In genomic region chr16:31943980-31944379, GRCm38 (mm10) we compare ENCODE assay signal across 7 mouse cellular contexts. TPM values are rescaled to one million over a fixed set of nuclear protein-coding genes. Genes with fewer than 3 reads are reported as not detected.
DNase-seq lines count a peak whose midpoint lies in the region; ATAC-seq and TF ChIP-seq lines count a peak whose summit lies in the region.

No protein-coding gene starts in this region.

- H3K36me3 ChIP-seq in forebrain, postnatal 0 days (ENCODE audit: insufficient read depth) = peaks cover 6% of the 10 kb centered on the region; the same call in 1 of the 2 replicates
- peaks cover 9% of the 10 kb centered on the region for H3K36me3 ChIP-seq in hindbrain, embryonic 13.5 days
- no peaks in the 10 kb centered on the region for H3K36me3 ChIP-seq in midbrain, embryonic 12.5 days
- H3K36me3 ChIP-seq in small intestine, adult 2 months (ENCODE audit: control insufficient read depth, insufficient read depth, low read length) = no peaks in the 10 kb centered on the region

- H3K4me3 ChIP-seq in forebrain, postnatal 0 days (ENCODE audit: low read depth, low read length) = no peak overlapping the region
- H3K4me3 ChIP-seq in hindbrain, embryonic 13.5 days = no peak overlapping the region
- 0 out of 2 replicates have a peak overlapping the region, but pooled peaks have one; percentile 1 for H3K4me3 ChIP-seq in left cerebral cortex, adult 2 months
- H3K4me3 ChIP-seq in midbrain, embryonic 12.5 days = no peak overlapping the region
- H3K4me3 ChIP-seq in small intestine, adult 2 months (ENCODE audit: low read depth, low read length) = no peak overlapping the region

- no peak overlapping the region for H3K27ac ChIP-seq in forebrain, postnatal 0 days (ENCODE audit: low read depth, low read length)
- H3K27ac ChIP-seq in hindbrain, embryonic 13.5 days = no peak overlapping the region
- peak overlapping the region; percentile 53 for H3K27ac ChIP-seq in left cerebral cortex, adult 2 months
- no peak overlapping the region for H3K27ac ChIP-seq in midbrain, embryonic 12.5 days (replicated peaks)
- H3K27ac ChIP-seq in small intestine, adult 2 months (ENCODE audit: insufficient read depth, low read depth, low read length) = no peak overlapping the region

- peak; percentile 74 for DNase-seq in T-cell, adult 2 months (ENCODE audit: low spot score)
- DNase-seq in cerebellum, adult 18-20 months = peak; percentile 81 to 83
- peak; percentile 80 for DNase-seq in forebrain, postnatal 0 days
- DNase-seq in left cerebral cortex, adult 2 months (ENCODE audit: extremely low spot score in 1 of 2, low spot score in 2 of 2) = peak; percentile 74 to 81

- no peaks in the 10 kb centered on the region for H3K9me3 ChIP-seq in forebrain, postnatal 0 days (ENCODE audit: low read length)
- no peaks in the 10 kb centered on the region for H3K9me3 ChIP-seq in hindbrain, embryonic 13.5 days
- no peaks in the 10 kb centered on the region for H3K9me3 ChIP-seq in midbrain, embryonic 12.5 days

- ATAC-seq in forebrain, postnatal 0 days = peak; percentile 39; the same call in 1 of the 2 replicates
- ATAC-seq in hindbrain, embryonic 13.5 days (ENCODE audit: low FRiP score) = no peak; the same call in 1 of the 2 replicates
- 0 out of 2 replicates have a peak, but pooled peaks have one; percentile 4 for ATAC-seq in midbrain, embryonic 12.5 days (ENCODE audit: low FRiP score, low read depth)

- H3K4me1 ChIP-seq in forebrain, postnatal 0 days (ENCODE audit: insufficient read depth) = peaks cover 16% of the 10 kb centered on the region
- H3K4me1 ChIP-seq in hindbrain, embryonic 13.5 days (replicated peaks) = peaks cover 46% of the 10 kb centered on the region
- H3K4me1 ChIP-seq in midbrain, embryonic 12.5 days = peaks cover 29% of the 10 kb centered on the region
- H3K4me1 ChIP-seq in small intestine, adult 2 months (ENCODE audit: control insufficient read depth, insufficient read depth, insufficient read length, low read length) = peaks cover 6% of the 10 kb centered on the region

- peak; percentile 88 for TF ChIP-seq CTCF in forebrain, postnatal 0 days (IDR thresholded peaks at IDR 0.05; ENCODE audit: low read depth)
- TF ChIP-seq CTCF in left cerebral cortex, adult 2 months (IDR thresholded peaks at IDR 0.05) = peak; percentile 87
- peak; percentile 74 for TF ChIP-seq CTCF in small intestine, adult 2 months (IDR thresholded peaks at IDR 0.05; ENCODE audit: extremely low read depth, insufficient read length, insufficient replicate concordance, low read depth, low read length)

- H3K9ac ChIP-seq in forebrain, postnatal 0 days = no peak overlapping the region
- peak overlapping the region; percentile 31; the same call in 1 of the 2 replicates for H3K9ac ChIP-seq in hindbrain, embryonic 13.5 days
- no peak overlapping the region for H3K9ac ChIP-seq in midbrain, embryonic 12.5 days (replicated peaks)

- TF ChIP-seq POLR2A in small intestine, adult 2 months (IDR thresholded peaks at IDR 0.05; ENCODE audit: low read depth, low read length) = no peak

- 0 out of 2 replicates have a peak overlapping the region, but pooled peaks have one; percentile 13 for H3K4me2 ChIP-seq in forebrain, postnatal 0 days (ENCODE audit: low read depth)
- 0 out of 2 replicates have a peak overlapping the region, but pooled peaks have one; percentile 19 for H3K4me2 ChIP-seq in hindbrain, embryonic 13.5 days
- H3K4me2 ChIP-seq in midbrain, embryonic 12.5 days (replicated peaks) = no peak overlapping the region

- intact Hi-C loops in left cerebral cortex, adult 2 months (cut with DNase I) = loop anchor here (10.0 kb wide), 1 partner anchor 301 kb away; the partner anchor contains the start of genes Fbxo45 and Wdr53

- H3K27me3 ChIP-seq in forebrain, postnatal 0 days (ENCODE audit: insufficient read depth, low read length) = no peaks in the 10 kb centered on the region
- H3K27me3 ChIP-seq in hindbrain, embryonic 13.5 days = no peaks in the 10 kb centered on the region
- 0 out of 2 replicates have a peak, but pooled peaks cover 3% of the 10 kb centered on the region for H3K27me3 ChIP-seq in midbrain, embryonic 12.5 days
- H3K27me3 ChIP-seq in small intestine, adult 2 months (ENCODE audit: control insufficient read depth, insufficient read depth, low read length) = no peaks in the 10 kb centered on the region

- 8% methylated on average over 10 of the region's 10 CpGs for WGBS in forebrain, postnatal 0 days
- 4% methylated on average over 10 of the region's 10 CpGs for WGBS in hindbrain, embryonic 13.5 days
- WGBS in midbrain, embryonic 12.5 days = 4% methylated on average over 10 of the region's 10 CpGs
- 5% methylated on average over 10 of the region's 10 CpGs for WGBS in small intestine, adult 2 months

RNA-seq across cellular contexts. Expression of gene 0610012G03Rik, which starts 4.3 kb away (rescaled TPM):
- total RNA-seq in forebrain, postnatal 0 days (2014; rRNA removed) = 81.0 and 95.7 TPM in 2 replicates
- 151 and 177 TPM in 2 replicates for polyA plus RNA-seq in forebrain, postnatal 0 days (2015; fragmentation: Nextera tagmentation; extraction: Ambion mirVana)
- polyA plus RNA-seq in hindbrain, embryonic 13.5 days (2015; fragmentation: Nextera tagmentation; extraction: Ambion mirVana) = 105 and 113 TPM in 2 replicates
- total RNA-seq in left cerebral cortex, adult 2 months (2021) = 10 to 100 TPM; 40.4 to 45.1 TPM
- 81.7 and 83.7 TPM in 2 replicates for polyA plus RNA-seq in midbrain, embryonic 12.5 days (2016; fragmentation: Nextera tagmentation; extraction: Ambion mirVana)
- 117 and 179 TPM in 2 replicates for polyA plus RNA-seq in small intestine, adult 2 months (2012; rRNA removed)

RNA-seq across cellular contexts. Expression of gene Ncbp2, which starts 4.3 kb away (rescaled TPM):
- total RNA-seq in forebrain, postnatal 0 days (2014; rRNA removed) = 29.9 and 39.3 TPM in 2 replicates
- 66.3 and 67.1 TPM in 2 replicates for polyA plus RNA-seq in forebrain, postnatal 0 days (2015; fragmentation: Nextera tagmentation; extraction: Ambion mirVana)
- 107 and 112 TPM in 2 replicates for polyA plus RNA-seq in hindbrain, embryonic 13.5 days (2015; fragmentation: Nextera tagmentation; extraction: Ambion mirVana)
- total RNA-seq in left cerebral cortex, adult 2 months (2021) = 10 to 100 TPM; 47.3 to 47.4 TPM
- 131 and 135 TPM in 2 replicates for polyA plus RNA-seq in midbrain, embryonic 12.5 days (2016; fragmentation: Nextera tagmentation; extraction: Ambion mirVana)
- polyA plus RNA-seq in small intestine, adult 2 months (2012; rRNA removed) = 0.36 and 0.99 TPM in 2 replicates

RNA-seq across cellular contexts. Expression of gene Pigz, which starts 10.3 kb away (rescaled TPM):
- total RNA-seq in forebrain, postnatal 0 days (2014; rRNA removed) = 1.4 and 4.1 TPM in 2 replicates
- polyA plus RNA-seq in forebrain, postnatal 0 days (2015; fragmentation: Nextera tagmentation; extraction: Ambion mirVana) = 2.9 TPM in 2 replicates
- polyA plus RNA-seq in hindbrain, embryonic 13.5 days (2015; fragmentation: Nextera tagmentation; extraction: Ambion mirVana) = 2.3 and 3.4 TPM in 2 replicates
- 10 to 100 TPM; 20.7 to 20.9 TPM for total RNA-seq in left cerebral cortex, adult 2 months (2021)
- 1.4 and 2.5 TPM in 2 replicates for polyA plus RNA-seq in midbrain, embryonic 12.5 days (2016; fragmentation: Nextera tagmentation; extraction: Ambion mirVana)
- polyA plus RNA-seq in small intestine, adult 2 months (2012; rRNA removed) = 1.6 and 2.7 TPM in 2 replicates

RNA-seq across cellular contexts. Expression of gene Senp5, which starts 59.1 kb away (rescaled TPM):
- 27.2 and 29.5 TPM in 2 replicates for total RNA-seq in forebrain, postnatal 0 days (2014; rRNA removed)
- polyA plus RNA-seq in forebrain, postnatal 0 days (2015; fragmentation: Nextera tagmentation; extraction: Ambion mirVana) = 6.9 and 11.0 TPM in 2 replicates
- 17.5 and 18.5 TPM in 2 replicates for polyA plus RNA-seq in hindbrain, embryonic 13.5 days (2015; fragmentation: Nextera tagmentation; extraction: Ambion mirVana)
- total RNA-seq in left cerebral cortex, adult 2 months (2021) = 10 to 100 TPM; 46.8 to 48.3 TPM
- polyA plus RNA-seq in midbrain, embryonic 12.5 days (2016; fragmentation: Nextera tagmentation; extraction: Ambion mirVana) = 25.7 and 26.0 TPM in 2 replicates
- polyA plus RNA-seq in small intestine, adult 2 months (2012; rRNA removed) = 1.1 and 2.0 TPM in 2 replicates

Comparison
In these comparisons a context has a peak if more than half of its experiments do, and no peak if none do; other contexts are left out.
1. RNA of gene Ncbp2, which starts 4.3 kb away (polyA plus RNA-seq): 131 to 135 TPM in midbrain, embryonic 12.5 days, 107 to 112 TPM in hindbrain, embryonic 13.5 days and 66.3 to 67.1 TPM in forebrain, postnatal 0 days; 0.36 to 0.99 TPM in small intestine, adult 2 months; every median in the first group is over 10 times any median in the second.
2. Peak in every context shown above with its lines, with median percentiles within 50 percentile points of each other: DNase-seq and CTCF ChIP-seq.